Mouse (Mus musculus): ENCODE results near the gene Crtc2. TPM values are rescaled to one million over a fixed set of nuclear protein-coding genes. Genes with fewer than 3 reads are reported as not detected.

Gene Crtc2
- total RNA-seq (2021) = 10 to 100 TPM; 29.6 to 31.4 TPM

- DNase-seq = peak; percentile 97
- intact Hi-C loops (cut with DNase I) = no loop called here
These were observed at the start of gene Crtc2 for GRCm38 (mm10) chr3:90253653-90254418. Gene Crtc2, plus strand, starts transcription at chr3:90254163.

DNA sequence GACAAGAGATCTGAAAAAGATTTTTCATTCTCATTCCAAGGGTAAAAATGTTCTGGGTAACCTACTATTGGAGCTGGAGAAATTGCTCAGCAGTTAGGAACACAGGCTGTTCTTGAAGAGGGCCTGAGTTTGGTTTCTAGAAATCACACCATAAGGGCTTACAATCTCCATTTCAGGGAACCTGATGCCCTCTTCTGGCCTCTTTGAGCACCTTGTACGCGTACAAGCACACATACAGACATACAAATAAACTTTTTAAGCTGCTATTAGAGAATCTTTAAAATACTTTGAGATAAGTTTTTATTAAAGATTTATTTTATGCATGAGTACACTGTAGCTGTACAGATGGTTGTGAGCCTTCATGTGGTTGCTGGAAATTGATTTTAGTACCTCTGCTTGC, 49.4 kb upstream of the Crtc2 start:
- intact Hi-C loops (cut with DNase I) = no loop called here
- no peak for DNase-seq

DNA sequence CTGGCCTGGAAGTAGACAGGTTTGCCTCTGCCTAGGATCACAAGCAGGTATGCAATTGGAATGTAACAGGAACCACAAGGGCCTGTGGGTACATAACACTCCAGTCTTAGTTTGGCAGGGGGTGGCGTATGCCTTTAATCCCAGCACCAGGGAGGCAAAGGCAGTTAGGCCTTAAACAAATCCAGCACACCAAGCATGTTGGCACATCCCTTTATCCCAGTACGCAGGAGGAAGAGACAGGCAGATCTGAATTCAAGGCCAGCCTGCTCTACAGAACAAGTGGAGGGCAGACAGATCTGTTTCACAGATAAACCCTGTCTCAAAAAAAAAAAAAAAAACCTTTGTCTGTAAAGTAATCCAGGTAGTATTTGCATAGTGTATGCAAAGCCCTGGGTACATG, 45.3 kb upstream of the Crtc2 start:
- no peak for DNase-seq

DNA sequence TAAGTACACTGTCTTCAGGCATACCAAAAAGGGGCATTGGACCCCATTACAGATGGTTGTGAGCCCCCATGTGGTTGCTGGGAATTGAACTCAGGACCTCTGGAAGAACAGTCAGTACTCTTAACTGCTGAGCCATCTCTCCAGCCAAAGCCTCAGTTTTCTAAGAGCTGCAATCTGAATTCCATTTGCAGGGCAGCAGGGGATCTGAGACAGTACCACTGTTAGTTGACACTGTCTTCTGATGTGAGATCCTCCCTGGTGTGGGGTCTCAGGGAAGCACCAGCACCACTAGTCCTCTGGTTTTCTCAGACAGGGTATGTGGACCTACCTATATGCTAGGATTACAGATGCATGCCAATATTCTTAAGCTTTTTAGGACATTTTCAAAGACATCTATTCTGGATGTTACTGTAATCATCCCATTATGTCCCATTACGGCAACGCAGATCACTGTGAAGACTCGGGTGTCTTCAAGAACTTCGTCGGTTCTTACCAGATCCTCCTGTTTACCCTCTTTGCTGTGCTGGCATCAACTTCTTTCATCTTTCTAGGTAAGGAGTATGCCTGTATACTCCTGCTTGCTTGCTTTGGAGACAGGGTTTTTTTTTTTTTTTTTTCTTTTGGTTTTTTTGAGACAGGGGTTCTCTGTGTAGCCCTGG, 43.9 kb upstream of the Crtc2 start:
- intact Hi-C loops (cut with DNase I) = no loop called here
- no peak for DNase-seq

More for the DNA sequence above, 45.3 kb upstream of the Crtc2 start:
- intact Hi-C loops (cut with DNase I) = no loop called here

GRCm38 (mm10) chr3:90211475-90212398, 42.2 kb upstream of the Crtc2 start:
- intact Hi-C loops (cut with DNase I) = no loop called here
- DNase-seq = no peak

GRCm38 (mm10) chr3:90212723-90213122, 41.2 kb upstream of the Crtc2 start:
- intact Hi-C loops (cut with DNase I) = no loop called here
- no peak for DNase-seq

- DNase-seq = peak; percentile 82
- intact Hi-C loops (cut with DNase I) = no loop called here
These were observed 40.5 kb upstream of the Crtc2 start, which contains the start of the genes Rps27 and Rab13 for GRCm38 (mm10) chr3:90213377-90213866. Gene Rps27, minus strand, starts transcription at chr3:90213651. Gene Rab13, plus strand, starts transcription at chr3:90213695.

DNA sequence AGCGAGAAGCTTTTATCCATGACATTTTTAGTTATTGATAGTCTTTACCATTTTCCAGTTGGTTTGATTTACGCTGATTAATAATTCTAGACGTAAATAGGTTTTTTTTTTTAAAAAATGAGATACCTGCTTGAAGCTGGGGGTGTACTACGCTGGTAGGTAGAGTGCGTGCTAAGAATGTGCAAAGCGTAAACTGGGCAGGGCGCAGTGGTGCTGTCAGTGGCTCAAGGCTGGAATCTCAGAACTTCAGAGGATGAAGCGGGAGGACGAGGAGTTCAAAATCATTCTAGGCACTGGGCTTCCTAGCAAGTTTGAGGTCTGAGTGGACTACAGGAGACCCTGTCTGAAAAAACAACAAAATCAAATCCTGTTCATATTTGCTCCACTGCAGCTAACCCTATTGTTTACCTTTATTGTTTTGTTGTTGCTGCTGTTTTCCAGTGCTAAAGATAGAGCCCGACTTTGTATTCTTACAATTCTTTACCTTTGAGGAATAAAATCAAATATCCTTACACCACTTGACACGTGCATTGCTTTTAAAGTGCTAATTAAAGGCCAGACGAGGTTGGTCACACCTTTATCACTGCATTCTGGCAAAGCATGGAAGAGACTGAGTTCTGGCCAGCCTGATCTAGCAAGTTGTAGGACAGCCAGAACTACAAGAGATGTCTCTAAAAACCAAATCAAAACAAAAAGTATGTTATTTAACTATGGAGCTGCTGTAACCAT, 39.8 kb upstream of the Crtc2 start:
- intact Hi-C loops (cut with DNase I) = no loop called here
- no peak for DNase-seq

GRCm38 (mm10) chr3:90215825-90216380, 38.1 kb upstream of the Crtc2 start:
- intact Hi-C loops (cut with DNase I) = no loop called here
- no peak for DNase-seq

- intact Hi-C loops (cut with DNase I) = loop anchor here (5.0 kb wide), 1 partner anchor 152 kb away; no protein-coding TSS in a partner anchor
- DNase-seq = peak; percentile 51
These were observed 33.9 kb upstream of the Crtc2 start for GRCm38 (mm10) chr3:90220088-90220487.

DNA sequence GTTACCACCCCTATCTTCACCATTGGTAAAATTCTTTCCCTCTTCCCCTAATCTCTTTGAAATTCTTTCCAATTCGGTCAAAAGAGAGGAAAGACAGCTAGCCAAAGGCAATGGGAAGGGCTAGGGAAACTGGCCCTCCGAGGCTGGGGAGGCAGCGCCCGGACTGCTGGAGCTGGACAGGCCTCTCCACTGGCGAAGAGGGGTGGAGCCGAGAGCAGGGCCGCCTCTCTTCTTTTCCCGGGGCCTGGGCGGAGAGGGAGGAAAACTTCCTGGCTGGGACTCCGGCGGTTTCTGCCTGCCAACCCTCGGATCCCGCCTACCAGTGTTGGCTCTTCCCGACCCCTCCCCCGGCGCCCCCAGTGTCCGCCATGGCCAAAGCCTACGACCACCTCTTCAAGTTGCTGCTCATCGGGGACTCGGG, 33.4 kb upstream of the Crtc2 start:
- intact Hi-C loops (cut with DNase I) = loop anchor here (5.0 kb wide), 1 partner anchor 152 kb away; no protein-coding TSS in a partner anchor
- peak; percentile 76 for DNase-seq

DNA sequence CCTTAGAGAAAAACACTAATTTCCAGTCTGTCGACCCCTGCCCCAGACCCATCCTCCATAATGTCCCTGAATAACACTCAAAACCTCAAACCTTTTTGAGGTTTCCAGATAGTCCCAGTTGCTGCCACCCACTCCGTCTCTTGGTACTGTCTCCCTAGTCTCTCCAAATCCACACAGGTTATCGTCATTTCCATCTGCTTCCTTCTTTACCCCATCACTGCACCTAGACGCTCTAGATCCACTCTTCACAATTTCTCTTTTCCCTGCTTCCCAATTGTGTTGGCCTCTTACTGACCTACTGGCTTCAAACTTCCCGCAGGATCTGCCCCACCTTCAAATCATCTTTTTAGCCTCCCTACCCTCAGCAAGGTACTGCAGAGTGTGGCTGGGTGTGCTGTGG, 32.8 kb upstream of the Crtc2 start:
- intact Hi-C loops (cut with DNase I) = loop anchor here (5.0 kb wide), 1 partner anchor 151 kb away; no protein-coding TSS in a partner anchor
- DNase-seq = no peak

DNA sequence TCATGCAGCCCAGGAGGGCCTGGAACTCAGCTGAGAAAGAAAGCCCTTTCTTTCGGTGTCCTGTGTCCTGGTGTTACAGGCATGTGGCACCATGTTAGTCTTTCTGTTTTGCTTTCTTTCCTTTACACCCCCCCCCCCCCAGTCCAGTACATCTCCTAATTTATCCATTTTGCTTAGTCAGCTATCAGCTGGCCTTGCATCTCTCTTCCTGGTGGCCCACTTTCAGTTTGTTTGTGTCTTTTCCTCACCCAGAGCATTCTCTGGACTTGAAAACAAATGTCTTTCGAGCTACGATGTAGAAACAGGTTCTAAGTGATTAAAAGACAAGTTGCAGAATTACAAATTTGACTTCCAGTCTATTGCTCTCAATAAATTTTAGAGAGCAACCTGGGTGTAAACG, 31.5 kb upstream of the Crtc2 start:
- DNase-seq = no peak
- intact Hi-C loops (cut with DNase I) = loop anchor here (5.0 kb wide), 1 partner anchor 150 kb away; no protein-coding TSS in a partner anchor

DNA sequence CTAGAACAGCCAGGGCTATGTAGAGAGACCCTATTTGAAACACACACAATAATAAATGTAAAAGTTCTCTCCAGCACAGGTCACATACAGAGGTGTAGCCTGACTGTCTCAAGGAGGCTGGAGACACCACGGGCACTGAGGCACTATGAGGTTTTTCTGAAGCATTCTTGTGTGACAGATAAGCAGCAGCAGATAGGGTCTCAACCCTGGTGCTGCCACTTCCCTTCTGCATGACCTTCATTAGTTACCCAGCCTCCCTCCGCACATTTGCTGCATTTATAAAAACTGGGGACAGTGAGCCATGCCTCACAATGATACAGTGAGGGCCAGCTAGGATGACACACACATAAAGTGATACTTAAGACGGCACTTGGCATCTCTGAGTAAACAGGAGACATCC, 31.0 kb upstream of the Crtc2 start:
- no peak for DNase-seq
- intact Hi-C loops (cut with DNase I) = loop anchor here (5.0 kb wide), 1 partner anchor 149 kb away; no protein-coding TSS in a partner anchor

DNA sequence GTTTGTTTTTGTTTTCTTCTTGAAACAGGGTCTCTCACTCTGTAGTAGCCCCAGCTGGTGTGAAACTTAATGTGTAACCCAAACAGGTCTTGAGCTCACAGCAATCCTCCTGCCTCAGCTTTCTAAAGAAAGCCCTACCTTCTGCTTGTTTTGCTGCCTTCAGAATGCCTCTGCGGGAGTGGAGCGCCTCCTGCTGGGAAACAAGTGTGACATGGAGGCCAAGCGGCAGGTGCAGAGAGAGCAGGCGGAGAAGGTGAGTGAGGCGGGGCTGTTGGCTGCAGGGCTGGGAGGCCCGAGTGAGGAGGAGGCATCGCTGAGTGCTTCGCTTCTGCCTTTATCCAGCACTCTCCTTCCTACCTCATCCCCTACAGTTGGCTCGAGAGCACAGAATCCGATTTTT, 29.6 kb upstream of the Crtc2 start:
- intact Hi-C loops (cut with DNase I) = loop anchor here (5.0 kb wide), 1 partner anchor 148 kb away; no protein-coding TSS in a partner anchor
- no peak for DNase-seq

DNA sequence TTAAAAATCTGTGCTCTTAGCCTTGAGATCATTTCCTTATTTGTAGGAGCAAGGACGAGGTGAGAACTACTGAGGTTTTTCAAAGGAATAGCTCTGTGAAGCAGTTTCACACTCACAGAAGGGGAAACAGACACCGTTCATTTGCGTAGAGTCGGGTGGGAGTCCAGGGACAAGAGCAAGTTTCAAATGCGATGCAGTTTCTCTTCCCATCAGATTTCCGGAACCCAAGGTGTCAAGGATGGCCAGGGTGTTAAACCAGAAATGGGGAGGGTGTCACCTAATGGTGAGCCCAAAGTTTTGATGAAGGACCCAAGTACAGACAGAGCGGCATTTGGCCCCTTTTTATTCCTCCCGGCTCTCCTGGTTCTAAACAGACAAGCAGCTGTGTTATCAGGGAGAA, 22.9 kb upstream of the Crtc2 start:
- no peak for DNase-seq
- intact Hi-C loops (cut with DNase I) = no loop called here

DNA sequence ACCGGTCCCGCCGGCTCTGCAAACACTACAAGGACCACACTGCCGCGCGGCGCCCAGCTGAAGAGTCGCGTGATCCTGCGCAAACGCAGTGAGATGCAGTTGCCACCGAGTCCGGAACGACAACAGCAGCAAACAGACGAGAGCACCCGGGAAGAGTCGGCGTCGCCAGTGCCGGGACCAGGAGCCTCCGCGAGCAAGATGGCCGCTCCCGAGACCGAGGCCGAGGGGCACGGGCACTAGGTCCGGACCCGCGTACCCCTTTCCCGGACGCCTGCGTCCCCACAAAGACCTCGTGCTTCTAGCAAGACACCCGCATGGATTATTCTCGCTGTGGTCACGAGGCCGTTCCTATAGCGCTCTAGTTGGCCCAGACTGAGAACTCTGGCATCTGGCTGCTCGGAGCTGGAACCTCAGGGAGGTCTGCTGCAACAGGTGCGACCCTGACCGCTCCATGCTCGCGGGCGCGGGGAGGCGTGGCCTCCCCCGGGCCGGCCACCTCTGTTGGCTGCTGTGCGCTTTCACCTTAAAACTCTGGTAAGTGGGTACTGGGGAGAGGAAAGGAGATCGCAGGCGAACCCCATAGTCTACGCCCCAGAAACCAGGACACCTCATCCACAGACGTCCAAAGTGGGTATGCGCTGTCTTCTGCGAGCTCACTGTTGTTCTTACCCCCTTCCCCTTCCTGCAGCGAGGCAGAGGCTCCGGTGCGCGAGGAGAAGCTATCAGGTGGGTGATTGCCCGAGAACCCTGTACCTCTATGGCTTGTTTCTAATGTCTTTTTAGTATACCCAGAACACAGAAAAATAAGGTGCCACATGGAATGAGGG, 22.2 kb upstream of the Crtc2 start, which contains the start of gene Jtb:
TSS of gene Jtb (plus strand) at position 91 of the 827 bp plus-strand sequence.
- peak; percentile 93 for DNase-seq
- intact Hi-C loops (cut with DNase I) = no loop called here

DNA sequence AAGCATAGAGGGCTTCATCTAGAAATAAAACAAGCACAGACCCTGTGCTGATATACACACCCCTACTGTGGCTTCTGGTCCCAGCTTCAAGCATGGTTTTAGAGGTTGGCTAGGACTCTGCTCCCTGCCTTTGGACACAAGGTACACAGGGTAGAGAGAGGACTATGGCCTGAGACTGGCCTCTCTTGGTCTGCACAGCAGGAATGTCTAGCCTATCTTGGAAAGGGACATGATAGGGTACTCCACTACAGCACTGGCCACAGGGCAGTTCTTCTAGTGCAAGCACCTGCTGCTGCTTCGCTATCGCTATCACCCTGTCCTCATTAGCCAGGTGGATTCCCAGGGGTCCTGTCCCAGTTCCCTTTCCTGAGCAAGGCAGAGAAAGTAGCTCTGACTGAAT, 12.7 kb upstream of the Crtc2 start:
- intact Hi-C loops (cut with DNase I) = no loop called here
- DNase-seq = no peak
